Mouse (Mus musculus) megakaryocyte, embryonic 14.5 days (primary cell): ENCODE data around the gene Sema4a.

Experiments
- FLI1 ChIP-seq: IDR thresholded peaks from 2 replicates; pipeline ENCODE4 v1.6.1; 2012; ENCODE audit warnings: low read length, inconsistent platforms, mixed read lengths
- GATA1 ChIP-seq: IDR thresholded peaks from 3 replicates; pipeline ENCODE4 v1.6.1; 2012; ENCODE audit warnings: mixed read lengths, low read length, inconsistent platforms, borderline replicate concordance

GRCm38 (mm10) chr3:88398666-88399065, 62.3 kb downstream of the Sema4a start:
- TF ChIP-seq GATA1, result no peak
- TF ChIP-seq FLI1, result no peak
